Mouse (Mus musculus): ENCODE results near the gene Klhl36. TPM values are rescaled to one million over a fixed set of nuclear protein-coding genes. Genes with fewer than 3 reads are reported as not detected.

The Klhl36 gene
- polyA plus RNA-seq (2014; fragmentation: Nextera tagmentation; extraction: Ambion mirVana) = 6.5 and 8.1 TPM in 2 replicates

DNA sequence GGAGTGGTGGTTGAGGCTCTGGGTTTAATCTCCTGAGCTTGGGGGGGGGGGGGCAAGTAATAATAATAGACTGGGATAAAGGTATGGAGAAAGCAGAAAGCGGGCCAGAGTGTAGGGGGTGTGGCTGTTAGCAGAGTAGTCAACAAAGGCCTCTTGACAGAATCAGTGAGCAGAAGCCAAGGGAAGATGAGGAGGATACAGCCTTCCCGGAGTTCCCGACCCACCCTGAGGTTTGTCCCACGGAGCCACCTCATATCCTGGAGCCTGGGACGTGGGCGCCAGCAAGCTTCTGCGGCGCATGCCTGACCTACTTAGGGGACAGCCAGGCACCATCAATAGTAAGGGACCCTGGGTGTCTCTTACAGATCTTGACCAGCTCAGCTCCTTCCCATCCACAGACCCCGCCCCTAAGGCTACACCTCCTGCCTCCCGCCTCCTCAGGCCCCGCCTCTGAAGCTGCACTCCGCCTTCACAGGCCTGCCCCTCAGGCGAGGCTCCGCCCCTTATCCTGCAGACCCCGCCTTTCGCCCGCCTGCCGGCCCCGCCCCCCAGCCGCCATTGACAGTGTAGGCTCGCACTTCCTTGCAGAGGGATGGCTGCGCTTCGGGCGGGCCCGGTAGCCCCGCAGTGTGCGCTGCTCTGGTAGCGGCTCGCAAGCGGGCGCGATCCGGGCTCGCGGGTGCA is at the start of gene Klhl36:
Gene Klhl36 (plus strand): TSS at position 561 of the 684 bp plus-strand sequence.
- H3K27me3 ChIP-seq (ENCODE audit: control insufficient read depth, insufficient read depth, low read length) = 0 out of 2 replicates have a peak, but pooled peaks cover 4% of the 10 kb centered on the region
- under 1% methylated on average over 35 of the region's 35 CpGs for WGBS
- ATAC-seq (replicated peaks; ENCODE audit: insufficient number of reproducible peaks, low FRiP score, low TSS enrichment, low read depth) = peak; percentile 96
- no peaks in the 10 kb centered on the region for H3K9me3 ChIP-seq (replicated peaks; ENCODE audit: control insufficient read depth, low read length)
- H3K9ac ChIP-seq (replicated peaks; ENCODE audit: low read length) = peak within 1 kb of the TSS; percentile 79
- H3K4me1 ChIP-seq (ENCODE audit: control insufficient read depth, insufficient read depth, low read length) = no peaks in the 10 kb centered on the region
- H3K36me3 ChIP-seq (replicated peaks; ENCODE audit: control insufficient read depth, insufficient read depth, low read depth, low read length) = no peaks in the 10 kb centered on the region
- no peak within 1 kb of the TSS for H3K27ac ChIP-seq (replicated peaks; ENCODE audit: low read depth, low read length)
- DNase-seq (ENCODE audit: low spot score) = peak; percentile 95
- peak within 1 kb of the TSS; percentile 71 for H3K4me3 ChIP-seq (ENCODE audit: low read depth, low read length)
- H3K4me2 ChIP-seq (ENCODE audit: low read depth, low read length) = peak within 1 kb of the TSS; percentile 91

DNA sequence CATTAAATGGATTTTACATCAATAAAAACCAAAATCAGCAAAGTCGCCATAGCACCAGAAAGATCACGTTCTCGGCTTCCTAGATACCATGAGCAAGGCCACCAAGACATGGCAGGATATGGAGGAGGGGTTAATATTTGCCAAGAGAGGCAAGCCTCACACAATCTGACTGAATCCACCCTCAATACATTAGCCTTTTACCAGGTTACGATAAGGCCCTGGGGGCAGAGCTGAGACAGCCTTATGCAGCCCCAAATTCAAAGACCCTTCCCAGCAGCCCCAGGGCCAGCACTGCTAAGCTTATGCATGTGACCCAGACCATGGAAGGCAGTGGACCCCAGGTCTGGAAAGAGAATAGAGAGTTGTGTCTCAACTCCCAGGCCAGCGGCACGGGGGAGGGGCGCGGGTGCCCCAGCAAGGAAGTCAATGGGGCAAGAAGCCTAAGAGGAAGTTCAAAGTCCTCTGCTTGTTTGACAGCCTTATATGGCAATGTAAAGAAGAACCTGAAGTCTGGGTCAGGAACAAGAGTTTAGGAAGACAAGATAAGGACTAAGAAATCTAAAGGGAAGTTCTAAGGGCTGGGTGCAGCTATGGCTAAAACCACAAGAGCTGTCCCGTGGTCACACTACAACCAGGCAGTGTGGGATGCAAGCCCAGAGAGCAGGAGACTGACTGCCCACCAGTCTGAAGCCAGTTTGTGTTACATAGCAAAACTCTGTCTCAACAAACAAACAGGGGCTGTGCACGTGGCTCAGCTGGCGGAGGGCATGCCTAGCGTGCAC is 49.2 kb upstream of the Klhl36 start:
- Histone ChIP-seq H3K4me3 (ENCODE audit: low read depth, low read length) (no peak overlapping the region), H3K4me2 (ENCODE audit: low read depth, low read length) (no peak overlapping the region), H3K9me3 (replicated peaks; ENCODE audit: control insufficient read depth, low read length) (no peaks in the 10 kb centered on the region), H3K27ac (replicated peaks; ENCODE audit: low read depth, low read length) (peak overlapping the region; percentile 52; the same call in 1 of the 2 replicates), H3K9ac (replicated peaks; ENCODE audit: low read length) (no peak overlapping the region), H3K36me3 (replicated peaks; ENCODE audit: control insufficient read depth, insufficient read depth, low read depth, low read length) (no peaks in the 10 kb centered on the region; the same call in 1 of the 2 replicates), H3K4me1 (ENCODE audit: control insufficient read depth, insufficient read depth, low read length) (peaks cover 7% of the 10 kb centered on the region; the same call in 1 of the 2 replicates), H3K27me3 (ENCODE audit: control insufficient read depth, insufficient read depth, low read length) (no peaks in the 10 kb centered on the region)
- WGBS = 73% methylated on average over 12 of the region's 12 CpGs
- DNase-seq (ENCODE audit: low spot score) (no peak), ATAC-seq (replicated peaks; ENCODE audit: insufficient number of reproducible peaks, low FRiP score, low TSS enrichment, low read depth) (no peak)

DNA sequence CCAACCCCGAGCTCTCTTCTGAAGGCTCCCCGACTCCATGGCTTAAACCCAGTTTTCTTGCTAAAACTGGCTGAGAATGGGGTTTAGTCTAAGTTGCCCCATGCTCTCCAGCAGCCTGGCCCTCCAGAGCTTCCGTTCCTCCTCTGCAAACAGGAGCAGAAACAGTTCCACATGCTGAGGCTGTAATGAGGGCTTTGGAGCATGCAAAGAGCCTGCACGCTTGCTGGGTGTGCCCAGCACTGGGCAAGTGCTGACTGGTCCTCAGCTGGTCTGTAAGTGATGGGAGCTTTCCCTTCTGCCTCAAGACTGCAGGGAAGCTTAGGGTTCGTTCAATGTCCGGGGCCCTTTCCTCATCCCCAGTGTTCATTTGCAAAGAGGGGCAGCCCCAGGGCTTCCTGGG is 45.8 kb upstream of the Klhl36 start:
- Histone ChIP-seq H3K27ac (replicated peaks; ENCODE audit: low read depth, low read length) (no peak overlapping the region), H3K27me3 (ENCODE audit: control insufficient read depth, insufficient read depth, low read length) (no peaks in the 10 kb centered on the region), H3K9me3 (replicated peaks; ENCODE audit: control insufficient read depth, low read length) (no peaks in the 10 kb centered on the region), H3K36me3 (replicated peaks; ENCODE audit: control insufficient read depth, insufficient read depth, low read depth, low read length) (no peaks in the 10 kb centered on the region), H3K4me2 (ENCODE audit: low read depth, low read length) (no peak overlapping the region), H3K9ac (replicated peaks; ENCODE audit: low read length) (no peak overlapping the region; the same call in 1 of the 2 replicates), H3K4me3 (ENCODE audit: low read depth, low read length) (no peak overlapping the region), H3K4me1 (ENCODE audit: control insufficient read depth, insufficient read depth, low read length) (peaks cover 7% of the 10 kb centered on the region; the same call in 1 of the 2 replicates)
- 73% methylated on average over 6 of the region's 6 CpGs for WGBS
- ATAC-seq (replicated peaks; ENCODE audit: insufficient number of reproducible peaks, low FRiP score, low TSS enrichment, low read depth) (no peak), DNase-seq (ENCODE audit: low spot score) (no peak)

DNA sequence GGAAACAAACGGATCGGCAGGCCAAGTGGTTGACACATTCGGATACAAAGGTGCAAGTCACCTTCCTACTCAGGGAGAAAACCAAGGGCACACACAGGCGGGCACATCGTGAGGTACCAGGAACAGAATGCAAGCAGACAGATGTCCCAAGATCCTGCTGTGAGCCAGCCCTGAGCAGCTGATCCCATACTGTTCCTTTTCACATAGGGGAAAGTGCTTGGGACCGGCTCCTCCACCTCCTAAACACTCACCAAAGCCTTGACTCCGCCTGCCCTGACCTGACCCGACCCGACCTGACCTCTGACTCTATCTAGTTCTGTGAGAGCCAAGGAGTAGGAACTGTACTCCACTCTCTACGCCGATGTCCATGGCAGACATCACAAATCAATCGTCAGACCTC is 44.6 kb upstream of the Klhl36 start:
- DNase-seq (ENCODE audit: low spot score) = no peak
- no peaks in the 10 kb centered on the region for H3K36me3 ChIP-seq (replicated peaks; ENCODE audit: control insufficient read depth, insufficient read depth, low read depth, low read length)
- no peak overlapping the region for H3K4me2 ChIP-seq (ENCODE audit: low read depth, low read length)
- ATAC-seq (replicated peaks; ENCODE audit: insufficient number of reproducible peaks, low FRiP score, low TSS enrichment, low read depth) = no peak
- H3K4me1 ChIP-seq (ENCODE audit: control insufficient read depth, insufficient read depth, low read length) = peaks cover 7% of the 10 kb centered on the region; the same call in 1 of the 2 replicates
- no peaks in the 10 kb centered on the region for H3K27me3 ChIP-seq (ENCODE audit: control insufficient read depth, insufficient read depth, low read length)
- no peak overlapping the region for H3K27ac ChIP-seq (replicated peaks; ENCODE audit: low read depth, low read length)
- no peak overlapping the region for H3K9ac ChIP-seq (replicated peaks; ENCODE audit: low read length)
- no peak overlapping the region for H3K4me3 ChIP-seq (ENCODE audit: low read depth, low read length)
- WGBS = 27% methylated on average over 12 of the region's 12 CpGs
- no peaks in the 10 kb centered on the region for H3K9me3 ChIP-seq (replicated peaks; ENCODE audit: control insufficient read depth, low read length)

DNA sequence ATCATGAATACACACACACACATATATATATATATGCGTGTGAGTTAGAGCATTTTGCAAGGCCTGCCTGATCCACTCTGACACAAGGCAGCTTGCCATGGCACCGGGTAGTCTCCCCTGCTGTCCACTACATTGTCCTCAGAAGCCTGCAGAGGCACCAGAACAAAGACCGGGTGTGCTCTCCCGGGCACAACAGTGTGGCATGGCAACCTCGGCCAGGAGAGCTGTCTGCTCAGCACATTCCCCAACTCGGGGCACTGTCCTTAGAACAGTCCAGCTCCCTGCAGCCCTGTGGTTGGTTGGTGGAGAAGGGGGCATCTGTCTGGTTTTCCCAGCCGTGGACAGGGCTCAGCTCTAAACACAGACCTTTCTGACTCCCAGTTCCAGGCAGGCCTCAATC is 42.8 kb upstream of the Klhl36 start:
- H3K36me3 ChIP-seq (replicated peaks; ENCODE audit: control insufficient read depth, insufficient read depth, low read depth, low read length) = no peaks in the 10 kb centered on the region
- H3K27ac ChIP-seq (replicated peaks; ENCODE audit: low read depth, low read length) = no peak overlapping the region

DNA sequence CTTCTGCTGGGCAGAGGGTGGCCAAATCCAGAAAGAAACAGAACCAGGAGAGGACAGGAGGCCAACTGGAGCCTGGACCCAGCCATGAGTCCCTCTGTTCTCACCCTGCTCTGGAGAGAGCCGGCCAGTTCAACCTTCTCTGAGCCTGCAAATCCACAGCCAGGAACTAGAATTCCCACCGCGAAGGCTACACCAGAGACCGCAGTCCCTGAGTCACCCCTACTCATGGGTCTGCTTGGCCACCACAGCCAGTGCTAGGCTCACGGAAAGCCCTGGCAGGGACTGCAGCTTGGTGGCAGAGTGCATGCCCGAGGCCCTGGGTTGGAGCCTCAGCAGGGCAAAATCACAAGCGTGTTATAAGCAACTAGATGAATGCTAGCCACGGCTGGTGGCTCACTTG is 42.1 kb upstream of the Klhl36 start:
- H3K9me3 ChIP-seq (replicated peaks; ENCODE audit: control insufficient read depth, low read length) = no peaks in the 10 kb centered on the region
- no peak overlapping the region for H3K4me3 ChIP-seq (ENCODE audit: low read depth, low read length)
- WGBS = 97% methylated on average over 8 of the region's 8 CpGs
- H3K4me1 ChIP-seq (ENCODE audit: control insufficient read depth, insufficient read depth, low read length) = no peaks in the 10 kb centered on the region
- H3K9ac ChIP-seq (replicated peaks; ENCODE audit: low read length) = no peak overlapping the region
- DNase-seq (ENCODE audit: low spot score) (no peak), ATAC-seq (replicated peaks; ENCODE audit: insufficient number of reproducible peaks, low FRiP score, low TSS enrichment, low read depth) (no peak)
- no peak overlapping the region for H3K4me2 ChIP-seq (ENCODE audit: low read depth, low read length)
- H3K27me3 ChIP-seq (ENCODE audit: control insufficient read depth, insufficient read depth, low read length) = no peaks in the 10 kb centered on the region
- no peaks in the 10 kb centered on the region for H3K36me3 ChIP-seq (replicated peaks; ENCODE audit: control insufficient read depth, insufficient read depth, low read depth, low read length)
- H3K27ac ChIP-seq (replicated peaks; ENCODE audit: low read depth, low read length) = no peak overlapping the region

More for the DNA sequence above, 42.8 kb upstream of the Klhl36 start:
- Histone ChIP-seq H3K27me3 (ENCODE audit: control insufficient read depth, insufficient read depth, low read length) (no peaks in the 10 kb centered on the region), H3K4me1 (ENCODE audit: control insufficient read depth, insufficient read depth, low read length) (no peaks in the 10 kb centered on the region), H3K4me2 (ENCODE audit: low read depth, low read length) (no peak overlapping the region), H3K9ac (replicated peaks; ENCODE audit: low read length) (no peak overlapping the region), H3K9me3 (replicated peaks; ENCODE audit: control insufficient read depth, low read length) (no peaks in the 10 kb centered on the region), H3K4me3 (ENCODE audit: low read depth, low read length) (no peak overlapping the region)
- ATAC-seq (replicated peaks; ENCODE audit: insufficient number of reproducible peaks, low FRiP score, low TSS enrichment, low read depth) = no peak
- WGBS = 75% methylated on average over 7 of the region's 7 CpGs
- DNase-seq (ENCODE audit: low spot score) = no peak

DNA sequence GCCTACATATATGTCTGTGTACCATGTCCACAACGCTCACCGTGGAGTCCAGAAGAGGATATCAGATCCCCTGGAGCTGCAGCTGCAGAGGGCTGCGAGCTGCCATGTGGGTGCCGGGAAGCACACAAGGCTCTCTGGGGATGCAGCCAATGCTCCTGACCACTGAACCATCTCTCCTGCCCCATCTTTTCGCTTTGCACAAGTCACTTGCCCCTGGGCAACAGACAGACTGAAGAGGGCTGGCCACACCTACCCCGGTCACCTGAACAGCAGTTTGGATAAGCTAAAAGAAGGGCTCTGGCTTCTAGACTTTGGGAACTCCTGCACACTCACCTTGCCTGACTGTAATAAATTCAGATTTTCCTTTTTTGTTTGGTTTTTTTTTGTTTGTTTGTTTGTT is 40.4 kb upstream of the Klhl36 start:
- H3K4me1 ChIP-seq (ENCODE audit: control insufficient read depth, insufficient read depth, low read length) = no peaks in the 10 kb centered on the region
- H3K9ac ChIP-seq (replicated peaks; ENCODE audit: low read length) = no peak overlapping the region
- H3K27me3 ChIP-seq (ENCODE audit: control insufficient read depth, insufficient read depth, low read length) = no peaks in the 10 kb centered on the region
- no peak overlapping the region for H3K27ac ChIP-seq (replicated peaks; ENCODE audit: low read depth, low read length)
- no peaks in the 10 kb centered on the region for H3K9me3 ChIP-seq (replicated peaks; ENCODE audit: control insufficient read depth, low read length)
- H3K4me3 ChIP-seq (ENCODE audit: low read depth, low read length) = no peak overlapping the region
- DNase-seq (ENCODE audit: low spot score) (no peak), ATAC-seq (replicated peaks; ENCODE audit: insufficient number of reproducible peaks, low FRiP score, low TSS enrichment, low read depth) (no peak)
- H3K4me2 ChIP-seq (ENCODE audit: low read depth, low read length) = no peak overlapping the region
- WGBS = 95% methylated on average over 6 of the region's 6 CpGs
- H3K36me3 ChIP-seq (replicated peaks; ENCODE audit: control insufficient read depth, insufficient read depth, low read depth, low read length) = no peaks in the 10 kb centered on the region

DNA sequence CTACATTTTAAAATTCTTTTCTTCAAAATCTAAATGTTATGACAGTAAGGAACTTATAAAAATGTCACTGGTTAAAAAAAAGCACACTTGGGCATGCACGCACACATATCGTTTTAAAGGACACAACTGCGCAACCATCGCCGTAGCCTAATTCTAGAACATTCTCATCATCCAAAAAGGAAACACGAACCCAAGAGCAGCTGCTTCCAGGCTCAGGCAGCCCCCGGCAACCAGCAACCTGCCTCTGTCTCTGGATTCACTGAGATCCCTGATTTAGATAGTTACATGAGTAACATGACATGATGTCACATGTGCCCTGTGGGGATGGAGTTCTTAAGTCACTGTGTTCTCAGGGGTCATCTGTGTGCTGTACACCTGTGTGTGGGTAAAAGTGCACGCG is 38.8 kb upstream of the Klhl36 start:
- Histone ChIP-seq H3K9ac (replicated peaks; ENCODE audit: low read length) (no peak overlapping the region), H3K4me2 (ENCODE audit: low read depth, low read length) (no peak overlapping the region), H3K36me3 (replicated peaks; ENCODE audit: control insufficient read depth, insufficient read depth, low read depth, low read length) (no peaks in the 10 kb centered on the region), H3K4me1 (ENCODE audit: control insufficient read depth, insufficient read depth, low read length) (no peaks in the 10 kb centered on the region), H3K4me3 (ENCODE audit: low read depth, low read length) (no peak overlapping the region), H3K27me3 (ENCODE audit: control insufficient read depth, insufficient read depth, low read length) (no peaks in the 10 kb centered on the region), H3K9me3 (replicated peaks; ENCODE audit: control insufficient read depth, low read length) (no peaks in the 10 kb centered on the region), H3K27ac (replicated peaks; ENCODE audit: low read depth, low read length) (no peak overlapping the region)
- 93% methylated on average over 9 of the region's 9 CpGs for WGBS
- ATAC-seq (replicated peaks; ENCODE audit: insufficient number of reproducible peaks, low FRiP score, low TSS enrichment, low read depth) (no peak), DNase-seq (ENCODE audit: low spot score) (no peak)

Measured in embryonic facial prominence, embryonic 11.5 days (tissue).